Mouse (Mus musculus) MEL (cell line): ENCODE results near the gene Tor4a. TPM values are rescaled to one million over a fixed set of nuclear protein-coding genes. Genes with fewer than 3 reads are reported as not detected.

ENCODE experiments used
- DNase-seq: peaks from one replicate; pipeline ENCODE4 v3.0.0; 2011; ENCODE audit warnings: low read depth, low spot score
- H3K27ac ChIP-seq: 2 replicates; pipeline ENCODE4 v1.5.1; 2012; ENCODE audit warnings: low read depth, mild to moderate bottlenecking, control low read depth, low read length, moderate library complexity; ENCODE audit not compliant: control insufficient read depth
- H3K27me3 ChIP-seq, 2 experiments: fragments of 150-350 bp in 1 of 2; sonication (generic) in 1 of 2; 2 replicates each; pipeline ENCODE4 v1.6.1; 2012; ENCODE audit warnings: low read length in 2 of 2, mild to moderate bottlenecking in 2 of 2, improper control_type of control experiment in 1 of 2, moderate library complexity in 1 of 2; ENCODE audit not compliant: insufficient read depth in 2 of 2, control insufficient read depth in 1 of 2
- H3K36me3 ChIP-seq, 2 experiments: 2 replicates each; pipeline ENCODE4 v1.6.1; 2012 to 2014; ENCODE audit warnings: low read length in 2 of 2, improper control_type of control experiment in 1 of 2, inconsistent platforms in 1 of 2, mild to moderate bottlenecking in 1 of 2; ENCODE audit not compliant: insufficient read depth in 2 of 2, control insufficient read depth in 1 of 2
- H3K4me1 ChIP-seq, 2 experiments: fragments of 150-350 bp in 1 of 2; sonication (generic) in 1 of 2; 2 replicates each; pipeline ENCODE4 v1.6.1; 2012; ENCODE audit warnings: low read length in 2 of 2, improper control_type of control experiment in 1 of 2, mild to moderate bottlenecking in 1 of 2; ENCODE audit not compliant: insufficient read depth in 2 of 2, control insufficient read depth in 1 of 2
- H3K4me3 ChIP-seq, 2 experiments: fragments of 150-350 bp in 1 of 2; sonication (generic) in 1 of 2; 2 replicates each; pipeline ENCODE4 v1.5.1; 2012; ENCODE audit warnings: low read depth in 2 of 2, low read length in 2 of 2, mild to moderate bottlenecking in 2 of 2, moderate library complexity in 2 of 2, control low read depth in 1 of 2, improper control_type of control experiment in 1 of 2; ENCODE audit not compliant: control insufficient read depth in 1 of 2, insufficient read depth in 1 of 2
- H3K79me2 ChIP-seq: 2 replicates; pipeline ENCODE4 v1.6.1; 2012; ENCODE audit warnings: mild to moderate bottlenecking, low read length, moderate library complexity; ENCODE audit not compliant: control insufficient read depth, poor library complexity, insufficient read depth
- H3K9ac ChIP-seq: 2 replicates; pipeline ENCODE4 v1.6.1; 2012; ENCODE audit warnings: low read depth, mild to moderate bottlenecking, control low read depth, low read length, moderate library complexity; ENCODE audit not compliant: control insufficient read depth, poor library complexity, severe bottlenecking
- H3K9me3 ChIP-seq: fragments of 150-350 bp; sonication (generic); replicated peaks from 2 replicates; pipeline ENCODE4 v1.6.1; 2012; ENCODE audit warnings: mild to moderate bottlenecking, low read length, improper control_type of control experiment, moderate library complexity; ENCODE audit not compliant: insufficient read depth
- CHD2 ChIP-seq: IDR thresholded peaks from 2 replicates; pipeline ENCODE4 v1.6.1; 2011; ENCODE audit warnings: low read length, improper control_type of control experiment
- CTCF ChIP-seq, 3 experiments: IDR thresholded peaks in 2 of 3; conservative IDR thresholded peaks in 1 of 3; 2 replicates each; pipeline ENCODE4 v1.5.1; 2011 to 2012; ENCODE audit warnings: low read length in 3 of 3, low read depth in 2 of 3, mild to moderate bottlenecking in 2 of 3, improper control_type of control experiment in 1 of 3, inconsistent platforms in 1 of 3, mixed read lengths in 1 of 3, moderate library complexity in 1 of 3; ENCODE audit not compliant: control insufficient read depth in 1 of 3, insufficient read depth in 1 of 3, poor library complexity in 1 of 3, severe bottlenecking in 1 of 3
- ELF1 ChIP-seq: IDR thresholded peaks from 2 replicates; pipeline ENCODE4 v1.6.1; 2014; ENCODE audit warnings: low read depth, mild to moderate bottlenecking, inconsistent platforms, low read length, improper control_type of control experiment, moderate library complexity
- EP300 ChIP-seq, 2 experiments: IDR thresholded peaks; 2 replicates each; pipeline ENCODE4 v1.6.1; 2011; ENCODE audit warnings: improper control_type of control experiment in 2 of 2, low read length in 2 of 2, low read depth in 1 of 2, mild to moderate bottlenecking in 1 of 2
- ETS1 ChIP-seq: IDR thresholded peaks from 2 replicates; pipeline ENCODE4 v1.6.1; 2012; ENCODE audit warnings: low read depth, mild to moderate bottlenecking, inconsistent platforms, low read length, improper control_type of control experiment, moderate library complexity
- HCFC1 ChIP-seq: IDR thresholded peaks from 2 replicates; pipeline ENCODE4 v1.6.1; 2012; ENCODE audit warnings: low read depth, mild to moderate bottlenecking, inconsistent platforms, low read length, improper control_type of control experiment, moderate library complexity
- JUND ChIP-seq: IDR thresholded peaks from 2 replicates; pipeline ENCODE4 v1.6.1; 2011; ENCODE audit warnings: low read depth, mild to moderate bottlenecking, improper control_type of control experiment, low read length
- KAT2A ChIP-seq: conservative IDR thresholded peaks from 2 replicates; pipeline ENCODE4 v1.6.1; 2012; ENCODE audit warnings: low read depth, low read length, improper control_type of control experiment, inconsistent platforms
- MAX ChIP-seq: IDR thresholded peaks from 2 replicates; pipeline ENCODE4 v1.6.1; 2011; ENCODE audit warnings: low read length, improper control_type of control experiment
- MAZ ChIP-seq: IDR thresholded peaks from 2 replicates; pipeline ENCODE4 v1.6.1; 2012; ENCODE audit warnings: low read depth, mild to moderate bottlenecking, inconsistent platforms, low read length, improper control_type of control experiment
- MEF2A ChIP-seq: IDR thresholded peaks from 2 replicates; pipeline ENCODE4 v1.6.1; 2014; ENCODE audit warnings: low read depth, mild to moderate bottlenecking, inconsistent platforms, low read length, improper control_type of control experiment; ENCODE audit not compliant: poor library complexity, insufficient replicate concordance, severe bottlenecking; ENCODE audit errors: extremely low read depth
- MYB ChIP-seq: IDR thresholded peaks from 2 replicates; pipeline ENCODE4 v1.6.1; 2011; ENCODE audit warnings: mild to moderate bottlenecking, low read depth, low read length, improper control_type of control experiment
- NELFE ChIP-seq: IDR thresholded peaks from 2 replicates; pipeline ENCODE4 v1.6.1; 2011; ENCODE audit warnings: low read depth, low read length, improper control_type of control experiment
- POLR2AphosphoS2 ChIP-seq: IDR thresholded peaks from 2 replicates; pipeline ENCODE4 v1.6.1; 2011; ENCODE audit warnings: low read length, improper control_type of control experiment
- POLR2AphosphoS5 ChIP-seq: IDR thresholded peaks from 2 replicates; pipeline ENCODE4 v1.6.1; 2012; ENCODE audit warnings: low read depth, borderline replicate concordance, mild to moderate bottlenecking, inconsistent platforms, low read length, moderate library complexity, mixed read lengths
- RCOR1 ChIP-seq: IDR thresholded peaks from 2 replicates; pipeline ENCODE4 v1.6.1; 2012; ENCODE audit warnings: low read depth, mild to moderate bottlenecking, inconsistent platforms, low read length, improper control_type of control experiment
- SMC3 ChIP-seq: IDR thresholded peaks from 2 replicates; pipeline ENCODE4 v1.6.1; 2011; ENCODE audit warnings: low read depth, low read length, improper control_type of control experiment
- USF1 ChIP-seq: IDR thresholded peaks from 2 replicates; pipeline ENCODE4 v1.6.1; 2014; ENCODE audit warnings: low read depth, mild to moderate bottlenecking, inconsistent platforms, low read length, improper control_type of control experiment, moderate library complexity
- ZC3H11A ChIP-seq: IDR thresholded peaks from 2 replicates; pipeline ENCODE4 v1.6.1; 2012; ENCODE audit warnings: low read depth, mild to moderate bottlenecking, inconsistent platforms, low read length, improper control_type of control experiment
- ZMIZ1 ChIP-seq: IDR thresholded peaks from 2 replicates; pipeline ENCODE4 v1.6.1; 2012; ENCODE audit warnings: low read depth, mild to moderate bottlenecking, inconsistent platforms, low read length, improper control_type of control experiment, moderate library complexity
- polyA plus RNA-seq, 2 experiments: library from polyadenylated mRNA; stranded (reverse) in 1 of 2; unstranded in 1 of 2; fragments of >175 nt in 1 of 2; fragments of >200 nt in 1 of 2; gene quantifications; 2 replicates each; pipeline versions ENCODE4 v1.2.1 to v1.2.4; 2012; ENCODE audit warnings: low replicate concordance in 2 of 2, low read depth in 1 of 2; ENCODE audit not compliant: insufficient read length in 2 of 2, insufficient read depth in 1 of 2, missing spikeins in 1 of 2
- total RNA-seq: library from RNA; depleted of rRNA; stranded (reverse); fragments of 300-350 nt; gene quantifications from 2 replicates; pipeline ENCODE4 v1.2.3, GENCODE M21; 2012

Tor4a gene
- total and polyA plus RNA-seq, 3 experiments = 9.1 to 13.7 TPM; not detected in 1

- Histone ChIP-seq H3K79me2 (no peaks in the 10 kb centered on the region), H3K27me3 (no peaks in the 10 kb centered on the region), H3K4me3 (no peak overlapping the region), H3K4me1 (peaks cover 6 to 33% of the 10 kb centered on the region in 2 experiments), H3K27ac (no peak overlapping the region), H3K9me3 (no peaks in the 10 kb centered on the region), H3K9ac (no peak overlapping the region), H3K36me3 (peaks cover 0 to 18% of the 10 kb centered on the region in 2 experiments; a peak in 2 of 4 replicates)
- DNase-seq = no peak
- TF ChIP-seq NELFE (no peak), MYB (no peak), ETS1 (no peak), JUND (no peak), MAX (no peak), POLR2AphosphoS2 (no peak), CHD2 (no peak), ZMIZ1 (no peak), SMC3 (no peak), USF1 (no peak), ELF1 (no peak), EP300 (IDR thresholded peaks at IDR 0.05; ENCODE audit: low read depth in 1 of 2, low read length in 2 of 2) (no peak), RCOR1 (no peak), HCFC1 (no peak), CTCF (IDR thresholded peaks at IDR 0.05 in 2 of 3, conservative IDR thresholded peaks at IDR 0.05 in 1 of 3; ENCODE audit: control insufficient read depth in 1 of 3, insufficient read depth in 1 of 3, low read depth in 2 of 3, low read length in 3 of 3, poor library complexity in 1 of 3, severe bottlenecking in 1 of 3) (no peak), KAT2A (no peak), MAZ (no peak), ZC3H11A (no peak), MEF2A (no peak)
These were observed 22.9 kb downstream of the Tor4a start for GRCm38 (mm10) chr2:25173821-25174220.

GRCm38 (mm10) chr2:25172629-25173028 is 24.1 kb downstream of the Tor4a start:
- no peaks in the 10 kb centered on the region for H3K9me3 ChIP-seq
- H3K36me3 ChIP-seq = peaks cover 0 to 21% of the 10 kb centered on the region in 2 experiments; a peak in 2 of 4 replicates
- no peak overlapping the region for H3K9ac ChIP-seq
- no peaks in the 10 kb centered on the region; the same call in 1 of the 2 replicates for H3K79me2 ChIP-seq
- peaks cover 8 to 35% of the 10 kb centered on the region in 2 experiments for H3K4me1 ChIP-seq
- no peak overlapping the region for H3K4me3 ChIP-seq
- no peak overlapping the region for H3K27ac ChIP-seq
- H3K27me3 ChIP-seq = no peaks in the 10 kb centered on the region
- TF ChIP-seq POLR2AphosphoS5 = no peak
- TF ChIP-seq SMC3 = no peak
- TF ChIP-seq MAZ = no peak
- no peak for DNase-seq
